Mouse (Mus musculus) adrenal gland, postnatal 0 days (tissue): Measurements from ENCODE around the gene Zfp989. TPM values are rescaled to one million over a fixed set of nuclear protein-coding genes. Genes with fewer than 3 reads are reported as not detected.

Experiments
- polyA plus RNA-seq: library from polyadenylated mRNA; unstranded; fragments of >200 nt; fragmentation: Nextera tagmentation; extraction: Ambion mirVana; gene quantifications from 2 replicates; pipeline ENCODE4 v1.2.1, GENCODE M21; 2015

The Zfp989 gene
- not detected in 2 replicates for polyA plus RNA-seq

DNA sequence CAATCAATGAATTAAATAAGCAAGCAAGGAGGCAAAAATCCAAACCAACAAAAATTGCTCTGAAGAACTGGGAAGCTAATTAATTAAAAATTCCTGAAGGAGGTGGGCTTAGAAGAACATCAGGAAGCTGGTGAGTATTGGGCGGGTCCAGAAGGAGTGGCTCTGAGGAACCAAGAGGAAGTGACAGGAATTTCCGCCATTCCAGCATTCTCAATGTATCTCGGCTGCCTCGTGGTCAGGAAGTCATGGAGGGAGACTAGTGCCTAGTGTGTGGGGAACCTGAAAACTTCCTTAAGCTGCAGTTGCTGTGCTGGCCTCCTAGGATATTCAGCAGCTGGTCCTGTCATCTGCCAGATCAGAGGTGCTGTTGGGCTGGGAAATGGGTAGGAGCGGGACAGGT, at the start of gene Zfp989:
Zfp989 (plus strand) TSS at position 220 of the 400 bp plus-strand sequence.

DNA sequence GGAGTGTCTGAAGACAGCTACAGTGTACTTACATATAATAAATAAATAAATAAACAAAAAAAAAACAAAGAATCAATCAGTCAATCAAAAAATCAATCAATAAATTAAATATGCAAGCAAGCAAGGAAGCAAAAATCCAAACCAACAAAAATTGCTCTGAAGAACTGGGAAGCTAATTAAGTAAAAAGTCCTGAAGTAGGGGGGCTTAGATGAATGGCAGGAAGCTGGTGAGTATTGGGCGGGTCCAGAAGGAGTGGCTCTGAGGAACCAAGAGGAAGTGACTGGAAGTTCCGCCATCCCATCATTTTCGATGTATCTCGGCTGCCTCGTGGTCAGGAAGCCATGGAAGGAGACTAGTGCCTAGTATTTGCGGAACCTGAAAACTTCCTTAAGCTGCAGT, 49.8 kb downstream of the Zfp989 start, which contains the start of gene Rex2:
Rex2 (plus strand) TSS at position 301 of the 400 bp plus-strand sequence.

Other genes starting within 250 kb of the Zfp989 start
- 0.19 TPM in 1 of 2 replicates, not detected in the other for gene Gm21411, start 62.4 kb upstream of the Zfp989 start, polyA plus RNA-seq
- 0.13 TPM in 1 of 2 replicates, not detected in the other for gene Rex2, start 49.9 kb downstream of the Zfp989 start, polyA plus RNA-seq
- 10.3 and 17.2 TPM in 2 replicates for gene Zfp991, start 160.1 kb downstream of the Zfp989 start, polyA plus RNA-seq